Mouse (Mus musculus) myocyte (in vitro differentiated cells): ENCODE results near the gene Myh13. TPM values are rescaled to one million over a fixed set of nuclear protein-coding genes. Genes with fewer than 3 reads are reported as not detected.

Experiments
- H3K27me3 ChIP-seq: one replicate; pipeline ENCODE4 v1.6.1; 2011; ENCODE audit not compliant: control insufficient read depth, insufficient read depth, insufficient read length
- H3K36me3 ChIP-seq: one replicate; pipeline ENCODE4 v1.6.1; 2011; ENCODE audit not compliant: control insufficient read depth, insufficient read depth
- H3K4me2 ChIP-seq: one replicate; pipeline ENCODE4 v1.6.1; 2011; ENCODE audit warnings: low read depth, control low read depth
- H3K4me3 ChIP-seq: one replicate; pipeline ENCODE4 v1.5.1; 2011; ENCODE audit warnings: mild to moderate bottlenecking, control low read depth, moderate library complexity
- H3K79me2 ChIP-seq: one replicate; pipeline ENCODE4 v1.6.1; 2011; ENCODE audit not compliant: control insufficient read depth, insufficient read depth
- H3ac ChIP-seq: one replicate; pipeline ENCODE4 v1.6.1; 2011; ENCODE audit not compliant: control insufficient read depth, insufficient read length
- CEBPB ChIP-seq: IDR thresholded peaks from 2 replicates; pipeline ENCODE4 v1.6.1; 2011; ENCODE audit warnings: mild to moderate bottlenecking, moderate library complexity; ENCODE audit not compliant: poor library complexity, insufficient read depth, severe bottlenecking
- E2F4 ChIP-seq: IDR thresholded peaks from one replicate; pipeline ENCODE4 v1.6.1; 2011; ENCODE audit warnings: mild to moderate bottlenecking, control low read depth, moderate library complexity; ENCODE audit not compliant: insufficient read depth
- MAX ChIP-seq: IDR thresholded peaks from one replicate; pipeline ENCODE4 v1.6.1; 2011; ENCODE audit warnings: low read depth, mild to moderate bottlenecking, control low read depth
- MYOD1 ChIP-seq, 3 experiments: IDR thresholded peaks; one replicate each; pipeline ENCODE4 v1.6.1; 2011; ENCODE audit warnings: control low read depth in 2 of 3, low read depth in 2 of 3, mild to moderate bottlenecking in 2 of 3, moderate library complexity in 1 of 3; ENCODE audit not compliant: insufficient read length in 2 of 3, control insufficient read depth in 1 of 3
- MYOG ChIP-seq, 3 experiments: IDR thresholded peaks; one replicate each; pipeline ENCODE4 v1.6.1; 2011; ENCODE audit warnings: control low read depth in 2 of 3, low read depth in 2 of 3, mild to moderate bottlenecking in 2 of 3; ENCODE audit not compliant: insufficient read length in 2 of 3, control insufficient read depth in 1 of 3, insufficient read depth in 1 of 3
- POLR2A ChIP-seq: IDR thresholded peaks from one replicate; pipeline ENCODE4 v1.6.1; 2011; ENCODE audit warnings: low read depth, mild to moderate bottlenecking, control low read depth, moderate library complexity; ENCODE audit not compliant: insufficient read length
- POLR2AphosphoS2 ChIP-seq: IDR thresholded peaks from one replicate; pipeline ENCODE4 v1.6.1; 2011; ENCODE audit warnings: low read depth, control low read depth; ENCODE audit not compliant: insufficient read length
- REST ChIP-seq: IDR thresholded peaks from one replicate; pipeline ENCODE4 v1.6.1; 2011; ENCODE audit warnings: mild to moderate bottlenecking, control low read depth, moderate library complexity; ENCODE audit not compliant: insufficient read depth, insufficient read length
- SRF ChIP-seq: IDR thresholded peaks from one replicate; pipeline ENCODE4 v1.6.1; 2011; ENCODE audit warnings: low read depth; ENCODE audit not compliant: control insufficient read depth, insufficient read length
- TCF12 ChIP-seq: IDR thresholded peaks from one replicate; pipeline ENCODE4 v1.6.1; 2011; ENCODE audit warnings: mild to moderate bottlenecking, control low read depth; ENCODE audit not compliant: poor library complexity, insufficient read depth, severe bottlenecking
- TCF3 ChIP-seq: IDR thresholded peaks from one replicate; pipeline ENCODE4 v1.6.1; 2011; ENCODE audit warnings: low read depth, control low read depth; ENCODE audit not compliant: insufficient read length
- USF1 ChIP-seq: IDR thresholded peaks from one replicate; pipeline ENCODE4 v1.6.1; 2011; ENCODE audit warnings: low read depth, mild to moderate bottlenecking, control low read depth, moderate library complexity
- polyA plus RNA-seq: library from polyadenylated mRNA; unstranded; fragments of >200 nt; fragmentation: generic; extraction: Trizol; gene quantifications from one replicate; pipeline ENCODE4 v1.2.1, GENCODE M21; 2012; ENCODE audit warnings: missing spikeins

The Myh13 gene
- polyA plus RNA-seq, 1 experiment: 0.22 TPM

DNA sequence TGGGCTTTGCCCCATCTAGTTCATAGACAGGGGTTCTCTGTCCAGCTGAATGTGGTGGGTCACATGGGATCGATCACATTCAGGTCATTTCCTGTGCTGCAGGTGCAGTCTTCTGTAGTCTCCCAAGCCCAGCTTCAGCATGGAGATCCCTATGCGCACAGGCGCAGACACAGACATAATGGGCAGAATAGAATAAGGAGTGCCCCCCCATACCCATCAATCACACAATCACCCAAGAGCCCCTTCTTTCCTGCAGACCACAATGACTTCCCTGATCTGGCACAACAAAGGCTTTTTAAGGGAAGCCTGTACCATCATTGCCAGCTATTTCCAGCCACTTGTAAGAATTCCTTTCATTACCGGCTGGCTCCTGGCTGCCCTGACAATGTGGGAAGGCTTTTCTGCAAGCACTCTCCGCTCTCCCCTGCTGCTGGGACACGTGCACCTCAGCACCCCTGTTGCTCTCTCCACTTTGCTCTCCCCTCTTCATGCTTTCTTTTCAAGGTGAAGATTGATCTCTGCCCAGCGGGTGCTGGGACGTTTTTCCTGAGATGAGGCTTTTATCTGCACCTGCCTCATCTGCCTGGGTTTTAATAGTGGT lies 65.5 kb downstream of the Myh13 start:
- TF ChIP-seq REST: no peak
- no peak for TF ChIP-seq E2F4
- no peak for TF ChIP-seq MYOG (IDR thresholded peaks at IDR 0.05; ENCODE audit: control insufficient read depth in 1 of 3, insufficient read depth in 1 of 3, insufficient read length in 2 of 3, low read depth in 2 of 3)
- Histone ChIP-seq H3K79me2 (no peaks in the 10 kb centered on the region), H3K36me3 (no peaks in the 10 kb centered on the region), H3ac (no peak overlapping the region), H3K4me3 (no peak overlapping the region), H3K4me2 (no peak overlapping the region), H3K27me3 (no peaks in the 10 kb centered on the region)

- no peak overlapping the region for H3ac ChIP-seq
- no peaks in the 10 kb centered on the region for H3K27me3 ChIP-seq
- H3K79me2 ChIP-seq: no peaks in the 10 kb centered on the region
- no peaks in the 10 kb centered on the region for H3K36me3 ChIP-seq
- no peak overlapping the region for H3K4me3 ChIP-seq
- no peak for TF ChIP-seq MYOG (IDR thresholded peaks at IDR 0.05; ENCODE audit: control insufficient read depth in 1 of 3, insufficient read depth in 1 of 3, insufficient read length in 2 of 3, low read depth in 2 of 3)
- no peak for TF ChIP-seq POLR2AphosphoS2
- TF ChIP-seq REST: no peak
- TF ChIP-seq E2F4: no peak
- no peak for TF ChIP-seq POLR2A
- H3K4me2 ChIP-seq: no peak overlapping the region
These were observed 69.4 kb downstream of the Myh13 start for GRCm38 (mm10) chr11:67390679-67391384.

DNA sequence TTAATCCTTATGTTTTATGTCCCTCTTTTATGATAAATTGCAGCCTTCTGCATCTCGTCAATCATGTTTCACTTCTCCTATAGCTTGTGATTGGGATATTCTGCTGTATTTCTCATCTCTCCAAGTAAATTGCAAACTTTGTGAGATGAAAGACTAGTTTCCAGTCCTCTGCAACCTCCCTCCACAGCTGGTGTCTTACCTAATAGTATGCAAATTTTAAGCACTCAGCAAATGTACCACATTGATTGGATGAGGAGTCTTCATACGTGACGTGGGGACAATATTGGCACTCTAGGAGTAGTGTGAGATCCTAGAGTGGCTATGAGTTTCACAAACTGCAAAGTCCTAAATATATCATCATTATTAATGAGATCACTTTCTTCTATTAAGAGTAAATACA lies 70.9 kb downstream of the Myh13 start:
- H3K27me3 ChIP-seq: no peaks in the 10 kb centered on the region
- H3K79me2 ChIP-seq: no peaks in the 10 kb centered on the region
- no peaks in the 10 kb centered on the region for H3K36me3 ChIP-seq
- no peak overlapping the region for H3K4me2 ChIP-seq
- no peak overlapping the region for H3ac ChIP-seq
- no peak overlapping the region for H3K4me3 ChIP-seq
- TF ChIP-seq TCF3: no peak
- TF ChIP-seq MYOG (IDR thresholded peaks at IDR 0.05; ENCODE audit: control insufficient read depth in 1 of 3, insufficient read depth in 1 of 3, insufficient read length in 2 of 3, low read depth in 2 of 3): no peak
- TF ChIP-seq POLR2A: no peak
- TF ChIP-seq E2F4: no peak
- no peak for TF ChIP-seq REST
- TF ChIP-seq MAX: no peak
- TF ChIP-seq SRF: no peak
- TF ChIP-seq USF1: no peak
- no peak for TF ChIP-seq TCF12
- TF ChIP-seq CEBPB: no peak
- no peak for TF ChIP-seq POLR2AphosphoS2
- TF ChIP-seq MYOD1 (IDR thresholded peaks at IDR 0.05; ENCODE audit: control insufficient read depth in 1 of 3, insufficient read length in 2 of 3, low read depth in 2 of 3): no peak

GRCm38 (mm10) chr11:67400956-67401355 lies 79.5 kb downstream of the Myh13 start:
- Histone ChIP-seq H3K4me3 (no peak overlapping the region), H3K27me3 (no peaks in the 10 kb centered on the region), H3ac (no peak overlapping the region), H3K36me3 (no peaks in the 10 kb centered on the region), H3K79me2 (no peaks in the 10 kb centered on the region), H3K4me2 (no peak overlapping the region)
- TF ChIP-seq USF1 (no peak), E2F4 (no peak), MYOG (IDR thresholded peaks at IDR 0.05; ENCODE audit: control insufficient read depth in 1 of 3, insufficient read depth in 1 of 3, insufficient read length in 2 of 3, low read depth in 2 of 3) (no peak), MYOD1 (IDR thresholded peaks at IDR 0.05; ENCODE audit: control insufficient read depth in 1 of 3, insufficient read length in 2 of 3, low read depth in 2 of 3) (no peak), TCF12 (no peak), SRF (no peak), REST (no peak), TCF3 (no peak), POLR2A (no peak), CEBPB (no peak), POLR2AphosphoS2 (no peak), MAX (no peak)

DNA sequence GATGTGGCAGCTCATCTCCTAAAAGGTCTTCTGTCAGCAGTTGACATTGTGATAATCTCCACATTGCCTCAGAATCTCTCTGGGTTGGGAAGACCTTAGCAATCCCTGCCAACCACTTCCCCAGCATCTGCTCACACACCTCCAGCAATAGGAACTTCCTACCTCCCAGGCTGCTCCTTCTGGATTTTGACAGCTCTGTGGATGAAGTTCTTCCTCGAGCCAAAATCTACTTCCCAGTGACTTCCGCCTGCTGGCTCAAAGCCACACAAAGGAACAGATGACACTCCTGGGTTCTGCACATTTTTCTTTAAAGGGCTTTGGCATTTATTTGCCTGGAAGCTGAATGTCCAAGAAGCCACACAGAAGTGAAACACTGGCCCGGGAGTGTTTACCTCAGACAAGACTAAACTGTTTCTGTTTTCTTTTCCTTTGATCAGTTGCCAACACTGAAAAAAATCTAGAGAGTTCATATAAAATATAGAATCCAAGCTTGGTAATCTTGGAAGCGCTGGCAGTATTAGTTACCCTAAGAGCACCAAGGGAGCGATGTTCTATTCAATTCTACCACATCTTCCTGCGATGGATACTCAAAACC lies 93.0 kb downstream of the Myh13 start:
- H3K36me3 ChIP-seq: no peaks in the 10 kb centered on the region
- no peak overlapping the region for H3K4me3 ChIP-seq
- TF ChIP-seq MAX: no peak
- no peak for TF ChIP-seq MYOD1 (IDR thresholded peaks at IDR 0.05; ENCODE audit: control insufficient read depth in 1 of 3, insufficient read length in 2 of 3, low read depth in 2 of 3)
- no peak for TF ChIP-seq SRF
- no peak for TF ChIP-seq REST
- no peak for TF ChIP-seq MYOG (IDR thresholded peaks at IDR 0.05; ENCODE audit: control insufficient read depth in 1 of 3, insufficient read depth in 1 of 3, insufficient read length in 2 of 3, low read depth in 2 of 3)
- TF ChIP-seq TCF3: no peak
- TF ChIP-seq POLR2AphosphoS2: no peak
- TF ChIP-seq CEBPB: no peak
- no peak for TF ChIP-seq POLR2A
- no peak for TF ChIP-seq USF1
- TF ChIP-seq TCF12: no peak
- TF ChIP-seq E2F4: no peak
- H3K4me2 ChIP-seq: no peak overlapping the region
- H3ac ChIP-seq: no peak overlapping the region
- H3K27me3 ChIP-seq: no peaks in the 10 kb centered on the region
- no peaks in the 10 kb centered on the region for H3K79me2 ChIP-seq

Other genes starting within 250 kb of the Myh13 start
- 876 TPM for gene Myh3, start 243.4 kb upstream of the Myh13 start, polyA plus RNA-seq
- 0.54 TPM for gene Myh2, start 150.6 kb upstream of the Myh13 start, polyA plus RNA-seq
- gene Myh1, start 121.6 kb upstream of the Myh13 start, polyA plus RNA-seq: 7.4 TPM
- 15.9 TPM for gene Myh4, start 83.6 kb upstream of the Myh13 start, polyA plus RNA-seq
- gene Myh8, start 44.5 kb upstream of the Myh13 start, polyA plus RNA-seq: 10.4 TPM
- 0.02 TPM for gene Gas7, start 133.8 kb downstream of the Myh13 start, polyA plus RNA-seq